Mouse (Mus musculus) embryonic fibroblast, embryonic 13.5 days (primary cell): Measurements from ENCODE around the gene Lat. TPM values are rescaled to one million over a fixed set of nuclear protein-coding genes. Genes with fewer than 3 reads are reported as not detected.

Experiments
- H3K27ac ChIP-seq: 2 replicates; pipeline ENCODE4 v1.5.1; 2012; ENCODE audit warnings: low read length, control low read depth, inconsistent platforms; ENCODE audit not compliant: insufficient read depth
- H3K4me1 ChIP-seq: 2 replicates; pipeline ENCODE4 v1.6.1; 2011; ENCODE audit warnings: low read length; ENCODE audit not compliant: control insufficient read depth, insufficient read depth
- H3K4me3 ChIP-seq: 2 replicates; pipeline ENCODE4 v1.5.1; 2011; ENCODE audit warnings: mild to moderate bottlenecking, control low read depth, low read length; ENCODE audit not compliant: insufficient read depth
- CTCF ChIP-seq: IDR thresholded peaks from 2 replicates; pipeline ENCODE4 v1.5.1; 2011; ENCODE audit warnings: mild to moderate bottlenecking, control low read depth, low read length, moderate library complexity, borderline replicate concordance; ENCODE audit not compliant: insufficient read depth
- POLR2A ChIP-seq: IDR thresholded peaks from 2 replicates; pipeline ENCODE4 v1.6.1; 2011; ENCODE audit warnings: low read depth, mild to moderate bottlenecking, control low read depth, low read length, moderate library complexity
- polyA plus RNA-seq: library from polyadenylated mRNA; stranded (reverse); fragments of >200 nt; gene quantifications from 2 replicates; pipeline ENCODE4 v1.2.4, GENCODE M21; 2011; ENCODE audit warnings: low read depth; ENCODE audit not compliant: missing spikeins, insufficient read length

Lat gene
- polyA plus RNA-seq, 1 experiment: 0.35 TPM

- H3K4me3 ChIP-seq: no peak overlapping the region
- TF ChIP-seq POLR2A: no peak
- no peak for TF ChIP-seq CTCF
- no peaks in the 10 kb centered on the region for H3K4me1 ChIP-seq
- no peak overlapping the region for H3K27ac ChIP-seq
Measured at GRCm38 (mm10) chr7:126353994-126354365, 15.4 kb downstream of the Lat start.

- Histone ChIP-seq H3K27ac (no peak overlapping the region), H3K4me3 (no peak overlapping the region), H3K4me1 (no peaks in the 10 kb centered on the region)
- TF ChIP-seq POLR2A (no peak), CTCF (no peak)
Measured at GRCm38 (mm10) chr7:126353251-126353993, 15.9 kb downstream of the Lat start.

GRCm38 (mm10) chr7:126351419-126351951 lies 17.9 kb downstream of the Lat start:
- no peak for TF ChIP-seq POLR2A
- TF ChIP-seq CTCF: no peak
- Histone ChIP-seq H3K4me1 (no peaks in the 10 kb centered on the region), H3K27ac (no peak overlapping the region), H3K4me3 (no peak overlapping the region)

GRCm38 (mm10) chr7:126350748-126351418 lies 18.5 kb downstream of the Lat start:
- no peak overlapping the region for H3K27ac ChIP-seq
- no peaks in the 10 kb centered on the region for H3K4me1 ChIP-seq
- no peak for TF ChIP-seq POLR2A
- no peak for TF ChIP-seq CTCF
- H3K4me3 ChIP-seq: no peak overlapping the region

- TF ChIP-seq POLR2A: no peak
- TF ChIP-seq CTCF: no peak
- no peak overlapping the region for H3K4me3 ChIP-seq
- H3K27ac ChIP-seq: no peak overlapping the region
Measured at GRCm38 (mm10) chr7:126348293-126348692, 21.1 kb downstream of the Lat start.

GRCm38 (mm10) chr7:126347098-126347497 lies 22.3 kb downstream of the Lat start:
- TF ChIP-seq CTCF (no peak), POLR2A (no peak)
- Histone ChIP-seq H3K27ac (no peak overlapping the region), H3K4me1 (no peaks in the 10 kb centered on the region), H3K4me3 (no peak overlapping the region)

More at GRCm38 (mm10) chr7:126348293-126348692, 21.1 kb downstream of the Lat start:
- H3K4me1 ChIP-seq: no peaks in the 10 kb centered on the region

- H3K4me3 ChIP-seq: no peak overlapping the region
- TF ChIP-seq CTCF (no peak), POLR2A (no peak)
- H3K4me1 ChIP-seq: no peaks in the 10 kb centered on the region
- no peak overlapping the region for H3K27ac ChIP-seq
Measured at GRCm38 (mm10) chr7:126345969-126346368, 23.4 kb downstream of the Lat start.

GRCm38 (mm10) chr7:126345557-126345956 lies 23.8 kb downstream of the Lat start:
- Histone ChIP-seq H3K4me1 (no peaks in the 10 kb centered on the region), H3K4me3 (no peak overlapping the region), H3K27ac (no peak overlapping the region)
- TF ChIP-seq CTCF (no peak), POLR2A (no peak)

- no peak overlapping the region for H3K27ac ChIP-seq
- TF ChIP-seq POLR2A (no peak), CTCF (no peak)
- H3K4me1 ChIP-seq: no peaks in the 10 kb centered on the region
- H3K4me3 ChIP-seq: no peak overlapping the region
Measured at GRCm38 (mm10) chr7:126340896-126341295, 28.5 kb downstream of the Lat start.

GRCm38 (mm10) chr7:126340206-126340618 lies 29.2 kb downstream of the Lat start:
- H3K4me3 ChIP-seq: no peak overlapping the region
- TF ChIP-seq POLR2A (no peak), CTCF (no peak)
- no peak overlapping the region for H3K27ac ChIP-seq
- H3K4me1 ChIP-seq: no peaks in the 10 kb centered on the region
